Mouse (Mus musculus): Measurements from ENCODE around the gene Cabp7.

DNA sequence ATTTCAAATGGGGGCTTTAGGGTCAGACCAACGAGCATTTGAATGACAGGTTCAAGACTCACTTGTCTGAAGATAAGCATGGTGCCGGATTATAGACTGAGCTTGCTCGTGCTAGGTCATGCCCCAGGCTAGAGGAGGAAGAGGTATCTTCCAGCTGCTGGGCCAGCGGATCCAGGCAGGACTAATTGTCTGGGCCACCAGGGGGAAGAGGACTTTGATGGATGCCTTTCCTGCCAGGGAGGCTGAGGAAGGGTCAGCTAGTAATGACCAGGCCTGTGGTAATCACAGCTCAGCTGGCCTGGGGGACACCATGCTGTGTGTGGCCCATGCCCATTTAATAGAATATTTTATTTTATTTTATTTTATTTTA, 11.2 kb upstream of the Cabp7 start:
- TF ChIP-seq TAL1 (IDR thresholded peaks at IDR 0.05; ENCODE audit: low read length) (no peak), GATA1 (IDR thresholded peaks at IDR 0.05; ENCODE audit: low read length) (no peak)
